Mouse (Mus musculus): Measurements from ENCODE around the gene Gm7073. TPM values are rescaled to one million over a fixed set of nuclear protein-coding genes. Genes with fewer than 3 reads are reported as not detected.

Gm7073 gene
- total and polyA plus RNA-seq, 3 experiments, result not detected

DNA sequence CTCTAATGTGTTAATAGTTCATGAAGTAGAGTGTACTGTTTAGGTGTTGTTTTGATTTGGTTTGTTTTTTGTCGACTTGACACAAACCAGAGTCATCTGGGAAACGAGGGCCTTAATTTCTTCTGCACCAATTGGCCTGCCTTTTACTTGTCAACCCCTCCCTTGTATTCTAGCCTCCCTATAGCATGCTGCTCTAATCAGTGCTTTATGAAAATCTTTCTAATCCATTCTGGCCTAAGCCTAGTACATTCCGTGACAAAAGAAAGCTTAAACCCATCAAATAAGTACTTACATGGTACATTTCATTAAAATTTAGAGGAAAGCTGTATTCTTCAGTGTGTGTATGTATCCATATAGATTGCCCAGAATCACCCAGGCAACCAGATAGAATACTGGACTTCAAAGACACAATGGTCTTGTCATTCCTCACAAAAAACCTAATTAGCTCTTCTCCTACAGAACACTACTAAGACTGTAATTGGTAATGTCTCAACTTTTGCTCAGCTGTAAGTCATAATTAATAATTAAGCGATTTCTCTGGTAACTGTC is 124.4 kb downstream of the Gm7073 start:
- no peak for DNase-seq (ENCODE audit: extremely low read depth)
- Histone ChIP-seq H3K4me3 (replicated peaks in 1 of 3; ENCODE audit: low read depth in 2 of 3, low read length in 2 of 3, poor library complexity in 1 of 3) (no peak overlapping the region), H3K27me3 (replicated peaks) (no peaks in the 10 kb centered on the region), H3K4me1 (ENCODE audit: control insufficient read depth in 1 of 2, insufficient read depth in 2 of 2) (no peaks in the 10 kb centered on the region), H3K36me3 (replicated peaks in 1 of 2; ENCODE audit: control insufficient read depth in 1 of 2, insufficient read depth in 1 of 2, low read length in 1 of 2) (no peaks in the 10 kb centered on the region), H3K27ac (ENCODE audit: insufficient read depth, low read depth) (no peak overlapping the region), H3K9ac (ENCODE audit: insufficient read depth, low read depth) (no peak overlapping the region), H3K9me3 (replicated peaks; ENCODE audit: low read length) (no peaks in the 10 kb centered on the region), H3K79me2 (replicated peaks; ENCODE audit: control insufficient read depth, extremely low read depth, insufficient read depth, poor library complexity, severe bottlenecking) (no peaks in the 10 kb centered on the region), H3K4me2 (ENCODE audit: insufficient read depth, low read depth, poor library complexity, severe bottlenecking) (no peak overlapping the region)
- dilution Hi-C loops (cut with MboI; ENCODE audit: extremely low pct_ligation_motif_present, extremely low pct_unique_long_range_greater_than_20kb, low sequenced_read_pairs), result no loop called here
- in situ Hi-C loops (cut with MboI; ENCODE audit: low pct_ligation_motif_present, low pct_unique_long_range_greater_than_20kb, low sequenced_read_pairs), result no loop called here
- TF ChIP-seq GABPA (IDR thresholded peaks at IDR 0.05; ENCODE audit: insufficient replicate concordance, low read depth, low read length), result no peak
- TF ChIP-seq HCFC1 (IDR thresholded peaks at IDR 0.05; ENCODE audit: low read depth, low read length), result no peak

DNA sequence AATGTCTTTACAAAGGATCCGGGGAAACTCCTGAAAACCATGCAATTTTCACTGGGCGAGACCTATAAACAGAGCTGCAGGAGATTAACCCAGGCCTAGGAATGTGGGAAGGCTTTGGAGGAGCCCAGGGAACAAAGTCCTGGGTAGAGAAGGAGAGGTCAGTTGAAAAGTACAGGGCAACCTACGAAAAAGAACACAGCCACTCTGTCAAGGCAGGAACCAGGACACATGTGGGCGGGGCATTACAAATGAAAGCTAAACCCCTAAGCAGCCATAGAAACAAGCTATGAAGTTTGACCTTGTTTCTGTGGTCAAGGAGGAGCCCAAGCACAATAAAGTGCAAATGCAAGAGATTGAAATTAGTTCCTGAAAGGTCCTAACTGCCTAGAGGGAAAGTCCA is 133.4 kb downstream of the Gm7073 start:
- TF ChIP-seq TBP (conservative IDR thresholded peaks at IDR 0.05; ENCODE audit: low read depth, low read length), result no peak
- H3K4me2 ChIP-seq (ENCODE audit: insufficient read depth, low read depth, poor library complexity, severe bottlenecking), result no peak overlapping the region

DNA sequence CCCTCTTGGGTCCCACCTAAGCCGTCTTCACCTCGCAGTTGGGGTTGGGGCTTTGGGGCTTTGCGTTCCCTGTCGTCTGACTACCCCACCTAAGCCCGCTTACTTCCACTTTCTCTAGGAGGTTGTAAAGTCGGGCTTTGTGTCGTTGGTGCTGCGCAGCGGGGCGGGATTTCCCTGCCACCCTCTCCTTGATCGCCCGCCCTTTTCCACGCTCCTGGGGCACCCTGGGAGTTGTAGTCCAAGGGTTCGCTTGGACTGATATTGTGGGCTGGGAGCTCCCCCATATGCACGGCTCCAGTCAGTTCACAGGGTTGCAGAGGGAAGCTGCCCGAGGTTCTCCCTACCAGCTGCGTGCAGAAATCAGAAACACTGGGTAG is 134.4 kb downstream of the Gm7073 start:
- peak; percentile 81 for DNase-seq (ENCODE audit: extremely low read depth)
- no peak overlapping the region; the same call in 1 of the 2 replicates for H3K27ac ChIP-seq (ENCODE audit: insufficient read depth, low read depth)
- in situ Hi-C loops (cut with MboI; ENCODE audit: low pct_ligation_motif_present, low pct_unique_long_range_greater_than_20kb, low sequenced_read_pairs), result loop anchor here (10.0 kb wide), 1 partner anchor 390 kb away; no protein-coding TSS in a partner anchor

More for the DNA sequence above, 133.4 kb downstream of the Gm7073 start:
- no peaks in the 10 kb centered on the region for H3K9me3 ChIP-seq (replicated peaks; ENCODE audit: low read length)
- no peak overlapping the region for H3K4me3 ChIP-seq (replicated peaks in 1 of 3; ENCODE audit: low read depth in 2 of 3, low read length in 2 of 3, poor library complexity in 1 of 3)
- H3K27ac ChIP-seq (ENCODE audit: insufficient read depth, low read depth), result no peak overlapping the region
- no peaks in the 10 kb centered on the region for H3K4me1 ChIP-seq (ENCODE audit: control insufficient read depth in 1 of 2, insufficient read depth in 2 of 2)
- no peaks in the 10 kb centered on the region for H3K79me2 ChIP-seq (replicated peaks; ENCODE audit: control insufficient read depth, extremely low read depth, insufficient read depth, poor library complexity, severe bottlenecking)
- dilution Hi-C loops (cut with MboI; ENCODE audit: extremely low pct_ligation_motif_present, extremely low pct_unique_long_range_greater_than_20kb, low sequenced_read_pairs) (no loop called here), in situ Hi-C loops (cut with MboI; ENCODE audit: low pct_ligation_motif_present, low pct_unique_long_range_greater_than_20kb, low sequenced_read_pairs) (loop anchor here (10.0 kb wide), 1 partner anchor 391 kb away; no protein-coding TSS in a partner anchor)
- no peaks in the 10 kb centered on the region for H3K27me3 ChIP-seq (replicated peaks)
- no peak overlapping the region for H3K9ac ChIP-seq (ENCODE audit: insufficient read depth, low read depth)
- DNase-seq (ENCODE audit: extremely low read depth), result no peak
- no peaks in the 10 kb centered on the region for H3K36me3 ChIP-seq (replicated peaks in 1 of 2; ENCODE audit: control insufficient read depth in 1 of 2, insufficient read depth in 1 of 2, low read length in 1 of 2)

More for the DNA sequence above, 134.4 kb downstream of the Gm7073 start:
- TF ChIP-seq BHLHE40 (IDR thresholded peaks at IDR 0.05; ENCODE audit: low read depth, low read length) (no peak), HCFC1 (IDR thresholded peaks at IDR 0.05; ENCODE audit: low read depth, low read length) (peak; percentile 97), POLR2A (IDR thresholded peaks at IDR 0.05; ENCODE audit: low read depth, low read length) (peak; percentile 56; the same call in 1 of the 2 replicates), MYC (IDR thresholded peaks at IDR 0.05; ENCODE audit: low read depth, low read length) (no peak), E2F4 (IDR thresholded peaks at IDR 0.05; ENCODE audit: insufficient replicate concordance, low read depth, low read length) (peak; percentile 86), MAZ (IDR thresholded peaks at IDR 0.05; ENCODE audit: low read depth, low read length) (peak; percentile 45; the same call in 1 of the 2 replicates), TBP (conservative IDR thresholded peaks at IDR 0.05; ENCODE audit: low read depth, low read length) (no peak), JUN (IDR thresholded peaks at IDR 0.05; ENCODE audit: insufficient read depth, low read depth, low read length) (no peak), ETS1 (conservative IDR thresholded peaks at IDR 0.05; ENCODE audit: low read depth, low read length) (no peak), MAFK (IDR thresholded peaks at IDR 0.05; ENCODE audit: insufficient replicate concordance, low read length) (no peak), JUND (conservative IDR thresholded peaks at IDR 0.05; ENCODE audit: low read depth, low read length) (no peak), RAD21 (IDR thresholded peaks at IDR 0.05; ENCODE audit: low read depth, low read length) (peak; percentile 63), IRF4 (IDR thresholded peaks at IDR 0.05; ENCODE audit: low read depth, low read length) (0 out of 2 replicates have a peak, but pooled peaks have one; percentile 8), MEF2A (IDR thresholded peaks at IDR 0.05; ENCODE audit: borderline replicate concordance, low read depth, low read length) (peak; percentile 39; the same call in 1 of the 2 replicates), NRF1 (IDR thresholded peaks at IDR 0.05; ENCODE audit: low read depth, low read length) (peak; percentile 61; the same call in 1 of the 2 replicates), ELF1 (IDR thresholded peaks at IDR 0.05; ENCODE audit: low read depth, low read length) (peak; percentile 26; the same call in 1 of the 2 replicates), TCF12 (IDR thresholded peaks at IDR 0.05; ENCODE audit: low read depth, low read length) (peak; percentile 16; the same call in 1 of the 2 replicates), CTCF (conservative IDR thresholded peaks at IDR 0.05 in 1 of 2, IDR thresholded peaks at IDR 0.05 in 1 of 2; ENCODE audit: low read depth in 2 of 2, low read length in 2 of 2) (peak in 1 of 2 experiments; percentile 59; a peak in 2 of 4 replicates), SMC3 (IDR thresholded peaks at IDR 0.05; ENCODE audit: low read depth, low read length) (0 out of 2 replicates have a peak, but pooled peaks have one; percentile 34), KAT2A (IDR thresholded peaks at IDR 0.05; ENCODE audit: insufficient replicate concordance, low read length) (peak; percentile 74; the same call in 1 of the 2 replicates), USF1 (IDR thresholded peaks at IDR 0.05; ENCODE audit: low read depth, low read length) (no peak)
- no peaks in the 10 kb centered on the region for H3K36me3 ChIP-seq (replicated peaks in 1 of 2; ENCODE audit: control insufficient read depth in 1 of 2, insufficient read depth in 1 of 2, low read length in 1 of 2)
- peak overlapping the region; percentile 84; the same call in 1 of the 2 replicates for H3K9ac ChIP-seq (ENCODE audit: insufficient read depth, low read depth)
- H3K27me3 ChIP-seq (replicated peaks), result no peaks in the 10 kb centered on the region
- peak overlapping the region; percentile 56; the same call in 1 of the 2 replicates for H3K4me2 ChIP-seq (ENCODE audit: insufficient read depth, low read depth, poor library complexity, severe bottlenecking)
- no peaks in the 10 kb centered on the region for H3K9me3 ChIP-seq (replicated peaks; ENCODE audit: low read length)
- dilution Hi-C loops (cut with MboI; ENCODE audit: extremely low pct_ligation_motif_present, extremely low pct_unique_long_range_greater_than_20kb, low sequenced_read_pairs), result no loop called here
- no peaks in the 10 kb centered on the region for H3K79me2 ChIP-seq (replicated peaks; ENCODE audit: control insufficient read depth, extremely low read depth, insufficient read depth, poor library complexity, severe bottlenecking)
- peak overlapping the region; percentile 23 to 80 (median 65) for H3K4me3 ChIP-seq (replicated peaks in 1 of 3; ENCODE audit: low read depth in 2 of 3, low read length in 2 of 3, poor library complexity in 1 of 3)
- H3K4me1 ChIP-seq (ENCODE audit: control insufficient read depth in 1 of 2, insufficient read depth in 2 of 2), result no peaks in the 10 kb centered on the region

All from CH12.LX (cell line).